Mouse (Mus musculus) heart, postnatal 0 days (tissue): ENCODE measurements at regions not wholly inside any gene's neighbourhood (a gene's known extent, or its start where the extent isn't known, plus 50 kb on each side); places are given as distances from the start of the nearest gene placed in this dataset.
A peak's percentile ranks its signal among the peaks of the same experiment; 100 is the strongest.

Source experiments
- ATAC-seq: fragments of 200-750 bp; cut with Nextera tagmentation; 2 replicates; pipeline ENCODE4 v1.8.0; 2017; ENCODE audit warnings: low read depth, moderate number of reproducible peaks, moderate library complexity; ENCODE audit not compliant: insufficient read depth
- DNase-seq: peaks from one replicate; pipeline ENCODE4 v3.0.0-alpha.2; 2016; ENCODE audit warnings: low spot score
- H3K27ac ChIP-seq: fragments of 300-500 bp; sonication (generic); 2 replicates; pipeline ENCODE4 v1.5.1; 2014; ENCODE audit warnings: low read depth, mild to moderate bottlenecking
- H3K27me3 ChIP-seq: fragments of 300-500 bp; sonication (generic); 2 replicates; pipeline ENCODE4 v1.6.1; 2014; ENCODE audit warnings: low read length, mixed read lengths; ENCODE audit not compliant: control insufficient read depth, insufficient read depth
- H3K36me3 ChIP-seq: fragments of 300-500 bp; sonication (generic); replicated peaks from 2 replicates; pipeline ENCODE4 v1.6.1; 2014; ENCODE audit warnings: low read length, mixed read lengths; ENCODE audit not compliant: control insufficient read depth, insufficient read depth
- H3K4me1 ChIP-seq: fragments of 300-500 bp; sonication (generic); 2 replicates; pipeline ENCODE4 v1.6.1; 2014; ENCODE audit warnings: antibody characterized with exemption; ENCODE audit not compliant: control insufficient read depth, insufficient read depth
- H3K4me2 ChIP-seq: fragments of 300-500 bp; sonication (generic); 2 replicates; pipeline ENCODE4 v1.6.1; 2014; ENCODE audit warnings: low read depth, mild to moderate bottlenecking, low read length, moderate library complexity
- H3K4me3 ChIP-seq: fragments of 300-500 bp; sonication (generic); 2 replicates; pipeline ENCODE4 v1.5.1; 2014; ENCODE audit warnings: low read depth, low read length
- H3K9ac ChIP-seq: fragments of 300-500 bp; sonication (generic); replicated peaks from 2 replicates; pipeline ENCODE4 v1.6.1; 2014; ENCODE audit warnings: low read depth, low read length, mixed read lengths
- H3K9me3 ChIP-seq: fragments of 300-500 bp; sonication (generic); replicated peaks from 2 replicates; pipeline ENCODE4 v1.6.1; 2016; ENCODE audit warnings: low read length; ENCODE audit not compliant: control insufficient read depth
- CTCF ChIP-seq: IDR thresholded peaks from 2 replicates; pipeline ENCODE4 v1.5.1; 2016; ENCODE audit warnings: antibody characterized with exemption, control low read depth, low read depth
- EP300 ChIP-seq: IDR thresholded peaks from 2 replicates; pipeline ENCODE4 v1.6.1; 2016; ENCODE audit warnings: antibody characterized with exemption, low read depth
- WGBS: fragments of 180-500 bp; shearing (Covaris S2); extraction: QIAGEN DNeasy Blood & Tissue Kit; methylation state at CpG from one replicate; pipeline ENCODE4 v1.1.7; 2014; 5-methylcytosine and 5-hydroxymethylcytosine counted together

- H3K9ac ChIP-seq: no peak overlapping the region
- H3K4me2 ChIP-seq: peak overlapping the region; percentile 41; the same call in 1 of the 2 replicates
- no peak for TF ChIP-seq CTCF
- peak; percentile 88 for TF ChIP-seq EP300
- whole genome bisulfite sequencing: 29% methylated on average over 18 of the region's 18 CpGs
- 0 out of 2 replicates have a peak overlapping the region, but pooled peaks have one; percentile 8 for H3K4me3 ChIP-seq
- no peaks in the 10 kb centered on the region for H3K36me3 ChIP-seq
- peak; percentile 97 for DNase-seq
- peak; percentile 96 for ATAC-seq
- no peaks in the 10 kb centered on the region for H3K9me3 ChIP-seq
- H3K4me1 ChIP-seq: peaks cover 13% of the 10 kb centered on the region
- H3K27me3 ChIP-seq: no peaks in the 10 kb centered on the region
- H3K27ac ChIP-seq: peak overlapping the region; percentile 93
These were observed 210.2 kb downstream of the Nuak1 start for GRCm38 (mm10) chr10:84230011-84230781.

DNA sequence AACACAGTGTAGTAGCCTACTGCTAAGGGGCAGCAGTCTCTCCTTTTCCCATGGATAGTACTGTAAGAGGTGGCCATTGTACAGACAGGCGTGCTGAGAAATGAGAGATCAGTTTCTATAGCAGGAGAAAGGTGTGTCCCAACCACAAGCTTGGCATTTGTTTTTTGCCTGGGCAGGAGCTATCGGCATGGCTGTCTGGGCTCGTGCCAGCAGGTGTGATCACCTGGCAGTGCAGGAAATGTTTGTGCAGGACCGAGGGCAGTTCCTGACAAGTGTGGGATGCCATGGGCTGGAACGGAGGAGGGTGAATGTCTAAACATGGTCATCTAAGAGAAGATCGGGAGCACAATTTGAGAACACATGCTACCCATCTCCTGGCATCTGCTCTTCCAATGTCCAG, 205.4 kb downstream of the Nuak1 start:
- Histone ChIP-seq H3K27me3 (no peaks in the 10 kb centered on the region), H3K4me1 (no peaks in the 10 kb centered on the region), H3K4me2 (no peak overlapping the region), H3K9me3 (no peaks in the 10 kb centered on the region), H3K36me3 (no peaks in the 10 kb centered on the region), H3K9ac (no peak overlapping the region), H3K27ac (no peak overlapping the region), H3K4me3 (no peak overlapping the region)
- 87% methylated on average over 6 of the region's 6 CpGs for WGBS
- DNase-seq (no peak), ATAC-seq (no peak)
- no peak for TF ChIP-seq CTCF
- no peak for TF ChIP-seq EP300

GRCm38 (mm10) chr10:84236236-84236635, 204.2 kb downstream of the Nuak1 start:
- H3K27me3 ChIP-seq: no peaks in the 10 kb centered on the region
- DNase-seq (no peak), ATAC-seq (no peak)
- no peaks in the 10 kb centered on the region for H3K36me3 ChIP-seq
- H3K27ac ChIP-seq: no peak overlapping the region
- no peak overlapping the region for H3K4me3 ChIP-seq
- no peak for TF ChIP-seq EP300
- no peak for TF ChIP-seq CTCF
- H3K4me2 ChIP-seq: no peak overlapping the region
- 63% methylated on average over 2 of the region's 2 CpGs for WGBS
- H3K9me3 ChIP-seq: no peaks in the 10 kb centered on the region
- H3K9ac ChIP-seq: no peak overlapping the region
- H3K4me1 ChIP-seq: no peaks in the 10 kb centered on the region

DNA sequence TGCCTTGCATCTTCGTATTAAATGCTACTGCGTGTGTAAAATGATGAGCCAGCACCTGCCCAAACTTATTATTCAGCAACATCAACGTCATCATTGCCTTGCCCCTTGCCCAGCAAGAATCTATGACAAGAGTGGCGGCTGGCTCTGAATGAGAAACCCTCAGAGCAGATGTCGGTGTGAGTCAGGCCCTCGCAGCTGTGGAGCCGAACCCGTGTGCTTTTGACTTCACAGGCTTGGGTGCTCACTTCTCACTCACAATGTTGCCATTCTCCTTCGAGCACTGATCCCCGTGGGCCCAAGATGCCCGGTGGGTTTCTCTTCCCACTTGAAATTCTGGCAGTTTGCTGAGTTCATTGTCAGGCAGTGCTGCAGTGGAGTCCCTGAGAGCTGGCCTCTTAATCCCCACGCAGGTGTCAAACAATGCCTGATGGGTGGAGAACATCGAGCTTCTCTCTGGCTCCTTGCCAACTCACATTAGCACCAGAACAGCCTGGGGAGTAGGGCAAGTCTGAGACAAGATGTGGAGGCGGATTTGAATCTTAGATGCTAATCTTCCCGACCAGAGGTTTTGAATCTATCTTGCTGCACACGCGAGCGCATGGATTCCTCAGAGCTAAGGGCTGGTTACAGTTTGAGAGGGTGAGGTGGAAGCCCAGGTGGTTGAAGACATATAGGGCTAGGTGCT, 202.0 kb downstream of the Nuak1 start:
- no peak overlapping the region for H3K9ac ChIP-seq
- H3K4me3 ChIP-seq: no peak overlapping the region
- no peak for ATAC-seq
- H3K9me3 ChIP-seq: peaks cover 11% of the 10 kb centered on the region; the same call in 1 of the 2 replicates
- TF ChIP-seq EP300 (no peak), CTCF (no peak)
- H3K27ac ChIP-seq: no peak overlapping the region
- WGBS: 64% methylated on average over 18 of the region's 18 CpGs
- H3K4me1 ChIP-seq: no peaks in the 10 kb centered on the region
- H3K4me2 ChIP-seq: no peak overlapping the region
- H3K36me3 ChIP-seq: no peaks in the 10 kb centered on the region
- no peaks in the 10 kb centered on the region for H3K27me3 ChIP-seq
- DNase-seq: no peak

DNA sequence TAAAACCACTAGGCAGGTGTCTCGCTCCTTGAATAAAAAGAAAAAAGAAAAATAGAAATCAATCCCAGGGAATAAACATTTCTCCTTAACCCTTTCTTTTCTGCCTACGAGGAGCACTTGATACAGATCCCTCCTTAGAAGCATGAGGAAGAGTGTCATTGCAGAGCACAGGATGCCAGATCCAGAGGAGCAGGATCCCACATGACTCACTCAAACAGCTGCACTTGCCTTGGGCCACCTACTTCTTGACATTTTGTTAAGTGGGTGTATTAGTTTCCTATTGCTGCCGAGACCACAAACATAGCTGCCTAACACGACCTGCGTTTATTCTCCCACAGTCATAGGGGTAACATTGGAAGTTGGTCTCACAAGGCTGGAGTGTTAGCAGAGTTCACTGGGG, 197.1 kb downstream of the Nuak1 start:
- H3K27ac ChIP-seq: no peak overlapping the region
- no peaks in the 10 kb centered on the region for H3K36me3 ChIP-seq
- no peak for TF ChIP-seq EP300
- TF ChIP-seq CTCF: no peak
- H3K4me3 ChIP-seq: no peak overlapping the region
- H3K27me3 ChIP-seq: no peaks in the 10 kb centered on the region
- peaks cover 11% of the 10 kb centered on the region; the same call in 1 of the 2 replicates for H3K9me3 ChIP-seq
- ATAC-seq (no peak), DNase-seq (no peak)
- WGBS: 89% methylated on average over 5 of the region's 5 CpGs
- no peak overlapping the region for H3K9ac ChIP-seq
- H3K4me1 ChIP-seq: no peaks in the 10 kb centered on the region
- H3K4me2 ChIP-seq: no peak overlapping the region
